Mouse (Mus musculus): ENCODE results near the gene Gm20708. TPM values are rescaled to one million over a fixed set of nuclear protein-coding genes. Genes with fewer than 3 reads are reported as not detected.
"Not testable (repeated sequence)": the region's sequence is repeated elsewhere in the genome, so short reads cannot be mapped to it uniquely, and the experiment has no call there.

Gm20708 gene
- total RNA-seq, 2 experiments from 2014 or later, result 2.1 to 3.0 TPM

- peak; percentile 62 to 81 for DNase-seq (ENCODE audit: low spot score in 2 of 2)
Observed at GRCm38 (mm10) chr11:117780582-117781111, 28.8 kb upstream of the Gm20708 start.

- DNase-seq (ENCODE audit: low spot score in 2 of 2), result peak in 1 of 2 experiments; percentile 69
Observed at GRCm38 (mm10) chr11:117781199-117781821, 28.2 kb upstream of the Gm20708 start.

- no peak for DNase-seq (ENCODE audit: low spot score in 2 of 2)
Observed at GRCm38 (mm10) chr11:117781993-117782704, 27.3 kb upstream of the Gm20708 start, which contains the start of the genes Tmc8 and Tmc6. Gene Tmc8 (plus strand): TSS chr11:117782076. Gene Tmc6 (minus strand): TSS chr11:117782198.

GRCm38 (mm10) chr11:117782705-117783034 is 26.8 kb upstream of the Gm20708 start:
- no peak for DNase-seq (ENCODE audit: low spot score in 2 of 2)

- DNase-seq (ENCODE audit: low spot score in 2 of 2), result no peak
Observed at GRCm38 (mm10) chr11:117783089-117783488, 26.4 kb upstream of the Gm20708 start.

GRCm38 (mm10) chr11:117783683-117784309 is 25.7 kb upstream of the Gm20708 start:
- no peak for DNase-seq (ENCODE audit: low spot score in 2 of 2)

GRCm38 (mm10) chr11:117786294-117786693 is 23.2 kb upstream of the Gm20708 start:
- DNase-seq (ENCODE audit: low spot score in 2 of 2), result no peak

- not testable (repeated sequence) for DNase-seq (ENCODE audit: low spot score in 2 of 2)
Observed at GRCm38 (mm10) chr11:117788481-117788880, 21.0 kb upstream of the Gm20708 start.

GRCm38 (mm10) chr11:117790286-117790685 is 19.2 kb upstream of the Gm20708 start:
- peak in 1 of 2 experiments; percentile 61 for DNase-seq (ENCODE audit: low spot score in 2 of 2)

- DNase-seq (ENCODE audit: low spot score in 2 of 2), result no peak
Observed at GRCm38 (mm10) chr11:117790703-117791440, 18.6 kb upstream of the Gm20708 start.

- no peak for DNase-seq (ENCODE audit: low spot score in 2 of 2)
Observed at GRCm38 (mm10) chr11:117791441-117791761, 18.1 kb upstream of the Gm20708 start.

- DNase-seq (ENCODE audit: low spot score in 2 of 2), result no peak
Observed at GRCm38 (mm10) chr11:117792281-117792888, 17.1 kb upstream of the Gm20708 start.

- no peak for DNase-seq (ENCODE audit: low spot score in 2 of 2)
Observed at GRCm38 (mm10) chr11:117794035-117794551, 15.4 kb upstream of the Gm20708 start.

- DNase-seq (ENCODE audit: low spot score in 2 of 2), result no peak
Observed at GRCm38 (mm10) chr11:117796954-117797353, 12.5 kb upstream of the Gm20708 start.

- no peak for DNase-seq (ENCODE audit: low spot score in 2 of 2)
Observed at GRCm38 (mm10) chr11:117797511-117798159, 11.8 kb upstream of the Gm20708 start, which contains the start of gene 6030468B19Rik. Gene 6030468B19Rik (plus strand): TSS chr11:117797660.

GRCm38 (mm10) chr11:117798160-117798541 is 11.3 kb upstream of the Gm20708 start:
- no peak for DNase-seq (ENCODE audit: low spot score in 2 of 2)

- DNase-seq (ENCODE audit: low spot score in 2 of 2), result no peak
Observed at GRCm38 (mm10) chr11:117799174-117799573, 10.3 kb upstream of the Gm20708 start.

- DNase-seq (ENCODE audit: low spot score in 2 of 2), result no peak
Observed at GRCm38 (mm10) chr11:117800038-117800437, 9.4 kb upstream of the Gm20708 start.

GRCm38 (mm10) chr11:117801650-117802049 is 7.8 kb upstream of the Gm20708 start:
- no peak for DNase-seq (ENCODE audit: low spot score in 2 of 2)

- DNase-seq (ENCODE audit: low spot score in 2 of 2), result no peak
Observed at GRCm38 (mm10) chr11:117803166-117803688, 6.2 kb upstream of the Gm20708 start.
